Mouse (Mus musculus) R1 (cell line): ENCODE data around the gene Zfp992.
"Not testable (repeated sequence)": the region's sequence is repeated elsewhere in the genome, so short reads cannot be mapped to it uniquely, and the experiment has no call there.

Source experiments
- DNase-seq: peaks from one replicate; pipeline ENCODE4 v3.0.0-alpha.2; 2018; ENCODE audit warnings: low read depth, low spot score

The Zfp992 gene

DNA sequence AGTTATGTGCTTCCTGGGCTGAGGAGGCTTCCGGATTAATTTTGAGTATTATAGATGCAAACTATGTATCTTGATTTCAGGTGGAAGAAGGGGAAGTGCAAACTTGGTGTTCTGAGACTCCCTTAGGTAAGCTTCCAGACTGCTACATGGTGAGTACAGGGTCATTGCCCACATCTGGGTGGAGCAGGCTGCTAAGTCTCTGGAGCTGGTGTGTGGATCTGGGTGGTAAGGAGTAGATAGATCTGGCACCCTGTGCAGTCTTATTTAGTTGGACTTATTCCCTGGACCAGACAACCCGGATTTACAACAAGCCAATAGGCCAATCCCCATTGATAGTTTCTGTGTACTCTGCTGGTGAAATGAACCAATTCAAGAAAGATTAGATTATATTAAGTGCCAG lies at the start of gene Zfp992:
Gene Zfp992 (plus strand): TSS at position 74 of the 400 bp plus-strand sequence.
- DNase-seq = not testable (repeated sequence)

DNA sequence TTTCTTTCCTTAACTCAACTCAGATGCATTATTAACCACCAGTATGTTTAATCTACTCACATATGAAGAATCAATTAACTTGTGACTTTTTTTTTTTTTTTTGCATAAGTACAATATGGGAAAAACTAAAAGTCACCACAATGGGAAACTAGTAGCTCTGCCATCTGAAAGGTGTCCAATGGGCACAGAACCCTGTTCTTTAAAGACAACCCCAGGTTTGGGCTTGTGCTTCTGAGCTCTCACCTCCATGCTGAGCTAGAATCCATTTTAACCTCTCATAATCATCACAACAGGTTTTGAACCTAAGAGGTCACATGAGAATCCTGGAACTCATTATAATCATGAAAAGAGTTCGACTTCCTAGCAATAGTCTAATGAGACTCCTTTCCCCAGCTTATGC lies 19.4 kb upstream of the Zfp992 start:
- DNase-seq = not testable (repeated sequence)

GRCm38 (mm10) chr4:146430876-146431275 lies 17.9 kb upstream of the Zfp992 start:
- DNase-seq = peak; percentile 84

DNA sequence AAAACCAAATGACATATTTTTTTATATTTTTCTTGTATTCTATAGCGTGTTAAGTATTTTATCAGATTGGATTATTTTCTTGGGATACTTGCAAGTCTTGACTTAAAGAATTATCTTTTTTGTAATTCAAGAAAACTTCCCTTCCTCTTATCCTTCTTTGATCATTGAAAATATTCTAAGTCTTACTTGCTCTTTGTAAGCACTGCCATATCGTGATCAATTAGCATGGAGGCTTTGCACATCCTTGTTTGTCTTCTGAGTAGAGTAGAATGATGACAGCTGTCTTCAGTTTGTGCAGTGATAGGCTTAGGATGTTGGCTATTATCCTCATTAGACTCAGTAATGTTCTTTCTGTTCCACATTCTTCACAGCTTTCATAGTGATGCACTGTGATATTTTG lies 13.3 kb upstream of the Zfp992 start:
- not testable (repeated sequence) for DNase-seq

DNA sequence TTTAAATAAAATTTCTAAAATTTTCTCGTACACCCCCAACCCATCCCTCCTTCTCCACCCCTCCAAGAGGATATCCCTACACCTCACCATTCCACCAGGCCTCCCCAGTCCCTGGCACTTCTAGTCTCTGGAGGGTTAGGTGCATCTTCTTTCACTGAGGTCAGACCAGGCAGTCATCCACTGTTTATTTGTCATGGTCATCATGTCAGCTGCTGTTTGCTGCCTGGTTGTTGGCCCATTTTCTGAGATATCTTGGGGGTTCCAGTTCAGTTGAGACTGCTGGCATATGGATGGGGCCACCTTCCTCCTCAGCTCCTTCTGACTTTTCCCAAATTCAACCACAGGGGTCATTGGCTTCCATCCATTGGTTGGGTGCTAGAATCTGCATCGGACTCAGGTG lies 11.6 kb upstream of the Zfp992 start:
- DNase-seq = not testable (repeated sequence)

- DNase-seq = not testable (repeated sequence)
Observed at GRCm38 (mm10) chr4:146444345-146444744, 4.5 kb upstream of the Zfp992 start.

DNA sequence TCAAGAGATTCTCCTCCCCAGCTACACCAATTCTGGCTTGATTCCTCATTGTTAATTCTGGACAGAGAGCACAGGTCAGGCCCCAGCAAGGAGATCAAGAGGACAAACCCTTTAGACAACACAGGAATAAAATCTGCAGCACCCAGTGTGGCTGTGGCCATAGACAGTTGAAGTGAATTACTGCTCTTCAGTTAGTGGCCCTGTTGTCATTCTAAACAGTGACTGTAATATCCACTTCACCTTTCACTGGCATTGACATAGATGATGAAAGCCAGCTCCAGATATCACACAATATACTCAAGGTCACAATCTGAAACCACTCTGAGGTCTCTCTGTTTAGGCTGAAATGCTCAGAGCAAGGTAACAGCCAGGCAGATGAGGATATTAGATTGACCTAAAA lies 3.7 kb upstream of the Zfp992 start:
- not testable (repeated sequence) for DNase-seq

DNA sequence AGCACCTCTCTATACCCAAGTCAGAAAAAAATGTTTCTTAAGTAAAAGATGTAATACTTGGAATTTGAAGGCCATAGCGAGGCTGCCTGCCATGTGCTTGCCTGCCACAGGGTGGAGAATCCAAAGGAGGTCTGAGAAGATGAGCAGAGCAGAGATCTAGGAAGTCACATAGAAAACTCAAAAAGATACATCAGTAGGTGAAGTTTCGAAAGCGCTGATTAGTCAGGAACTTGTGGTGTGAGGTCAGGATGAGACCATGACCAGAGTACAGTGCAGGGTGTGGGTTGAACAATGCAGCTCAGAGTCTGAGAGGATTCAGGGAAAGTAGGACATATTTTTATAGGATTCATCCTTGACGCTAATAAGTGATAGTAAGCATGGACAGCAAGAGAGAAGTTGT lies 2.7 kb upstream of the Zfp992 start:
- not testable (repeated sequence) for DNase-seq

GRCm38 (mm10) chr4:146447016-146447415 lies 1.8 kb upstream of the Zfp992 start:
- DNase-seq = not testable (repeated sequence)

DNA sequence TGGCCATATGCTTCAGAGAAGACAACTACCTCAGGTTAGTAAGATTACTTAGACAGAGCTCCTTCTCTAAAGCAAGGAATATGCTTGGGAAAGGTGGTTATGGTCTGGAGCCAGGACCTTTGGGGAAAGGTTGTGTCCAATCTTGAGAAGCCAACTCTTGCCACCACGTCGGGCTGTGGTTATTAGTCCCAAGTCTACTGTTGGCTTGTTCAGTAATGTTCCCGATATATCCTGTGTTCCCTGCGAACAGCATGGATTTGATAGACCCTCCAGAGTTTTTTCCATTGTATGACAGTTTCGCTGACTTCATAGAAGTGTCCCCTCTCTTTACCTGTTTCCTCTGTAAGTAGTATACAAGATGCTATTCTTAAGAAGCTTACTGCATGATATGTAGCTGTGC lies 888 bp downstream of the Zfp992 start:
- not testable (repeated sequence) for DNase-seq

DNA sequence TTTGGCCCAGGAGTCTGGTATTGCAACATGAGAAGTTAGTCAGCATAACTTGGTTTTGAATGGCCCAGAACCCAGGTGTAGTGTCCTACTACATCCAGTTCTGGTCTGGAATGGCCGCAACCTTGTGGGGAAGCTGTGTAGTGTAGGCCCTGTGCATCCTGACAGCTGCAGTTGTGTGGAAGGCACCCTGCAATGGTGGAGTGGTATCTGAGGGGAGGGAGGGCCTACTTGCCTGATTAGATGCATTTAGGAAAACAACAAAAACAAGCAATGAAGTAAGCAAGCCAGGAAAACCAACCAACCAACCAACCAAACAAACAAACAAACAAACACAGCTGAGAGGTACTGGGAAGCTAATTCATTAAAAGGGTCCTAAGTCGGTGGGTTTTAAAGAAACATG lies 3.8 kb downstream of the Zfp992 start:
- peak; percentile 79 for DNase-seq

- DNase-seq = peak; percentile 42
Observed at GRCm38 (mm10) chr4:146454170-146454569, 5.3 kb downstream of the Zfp992 start.

DNA sequence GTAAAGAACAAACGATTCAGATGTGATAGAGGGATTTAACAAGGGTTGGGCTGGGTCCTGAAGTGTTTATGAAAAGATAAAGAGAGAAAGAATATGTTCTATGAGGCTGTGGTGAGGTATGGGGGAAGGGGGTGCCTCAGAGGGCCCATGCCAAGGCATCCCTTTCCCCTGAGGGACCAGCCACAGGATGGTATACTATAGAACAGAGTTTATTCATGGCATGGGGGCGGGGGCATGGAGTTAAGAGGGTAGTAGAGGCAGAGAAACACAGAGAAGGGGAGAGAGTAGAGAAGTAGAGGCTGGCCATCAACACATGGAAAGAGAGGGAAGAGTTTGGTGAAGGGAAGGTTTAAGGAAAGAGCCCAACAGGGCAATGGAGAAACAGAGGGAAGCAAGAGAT lies 6.1 kb downstream of the Zfp992 start:
- no peak for DNase-seq

- peak; percentile 72 for DNase-seq
Observed at GRCm38 (mm10) chr4:146455321-146455721, 6.5 kb downstream of the Zfp992 start.

DNA sequence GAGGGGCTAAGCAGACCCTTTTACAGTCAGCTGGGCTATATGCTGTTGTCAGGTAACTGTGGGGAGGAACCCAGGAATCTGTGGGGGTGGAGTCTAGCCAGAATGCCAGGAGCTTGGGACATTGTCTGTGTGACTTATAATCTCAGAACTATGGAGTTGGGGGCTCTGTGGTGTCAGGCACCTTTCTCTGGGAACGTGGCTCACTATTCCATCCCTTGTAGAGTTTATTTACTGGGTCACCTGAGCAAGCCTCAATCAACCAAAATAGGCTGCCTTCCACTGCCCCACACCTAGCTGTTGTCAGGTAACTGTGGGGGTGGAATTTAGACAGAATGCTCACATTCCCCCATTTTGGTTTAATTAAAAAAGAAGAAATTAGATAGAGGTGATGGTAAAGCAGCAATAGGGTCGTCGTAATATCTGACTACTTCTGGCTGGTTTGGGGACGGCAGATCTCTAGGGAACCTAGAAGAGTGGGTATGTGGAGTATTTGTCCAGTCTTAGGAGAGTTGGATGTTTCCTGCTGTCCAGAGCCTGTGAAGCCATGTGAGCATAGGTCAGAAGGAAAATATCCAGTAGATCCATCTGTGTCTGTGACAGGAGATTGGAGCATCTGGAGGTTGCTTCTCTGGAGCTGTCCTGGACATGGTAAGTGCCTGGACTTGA lies 7.4 kb downstream of the Zfp992 start:
- peak; percentile 47 for DNase-seq

DNA sequence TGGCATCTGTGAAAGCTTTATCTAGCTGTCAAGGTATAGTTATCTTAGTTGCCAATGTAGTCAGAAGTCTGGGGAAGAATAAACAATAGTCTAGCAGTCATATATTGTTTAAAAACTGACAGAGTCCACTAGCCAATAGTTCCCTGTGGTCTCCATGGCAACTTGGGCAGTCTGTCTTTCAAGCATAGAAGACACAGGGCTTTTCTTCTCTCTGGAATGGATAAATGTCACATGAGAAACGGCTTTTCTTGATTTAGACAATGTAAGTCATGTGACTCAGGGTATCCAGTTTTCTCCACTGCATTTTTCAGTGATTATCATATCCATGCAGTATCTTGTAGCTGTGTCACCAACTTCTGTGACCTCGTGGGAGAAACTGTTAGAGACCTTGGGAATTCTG lies 8.3 kb downstream of the Zfp992 start:
- peak; percentile 65 for DNase-seq

- DNase-seq = peak; percentile 54
Observed at GRCm38 (mm10) chr4:146457720-146458119, 8.9 kb downstream of the Zfp992 start.

DNA sequence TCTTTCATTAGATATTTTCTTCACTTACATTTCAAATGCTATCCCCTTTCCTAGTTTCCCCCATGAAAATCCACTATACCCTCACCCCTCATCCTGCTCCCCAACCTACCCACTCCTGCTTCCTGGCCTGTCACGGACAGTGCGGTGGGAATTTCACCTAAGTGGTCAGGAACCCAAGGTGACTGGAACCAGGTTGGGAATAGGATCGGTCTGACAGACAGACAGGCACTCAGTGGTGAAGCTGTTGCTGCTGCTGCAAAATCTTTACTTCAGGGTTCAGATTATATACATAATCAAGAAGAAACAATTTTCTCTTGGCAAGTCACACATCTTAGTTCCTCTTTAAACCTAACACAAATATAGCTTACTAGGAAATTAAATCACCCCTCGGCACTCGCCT lies 11.0 kb downstream of the Zfp992 start:
- DNase-seq = not testable (repeated sequence)

DNA sequence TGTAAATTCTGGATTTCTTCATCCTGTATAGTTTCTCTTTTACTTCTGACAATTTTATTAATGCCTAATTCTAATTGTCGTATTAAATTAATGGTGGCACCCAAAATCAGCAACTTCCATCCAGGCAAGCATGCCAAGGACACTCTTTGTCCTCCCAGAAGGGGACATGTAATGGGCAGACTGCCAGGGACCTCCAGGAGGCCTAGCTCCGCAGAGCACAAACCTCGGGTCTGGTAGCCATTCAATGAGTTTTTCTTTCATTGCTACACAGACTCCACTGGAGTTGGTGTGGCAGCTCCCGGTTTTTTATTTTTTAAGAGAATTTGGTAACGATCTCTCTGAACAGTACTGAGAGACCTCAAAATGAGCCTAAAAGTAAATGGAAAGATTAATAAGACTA lies 11.9 kb downstream of the Zfp992 start:
- not testable (repeated sequence) for DNase-seq

DNA sequence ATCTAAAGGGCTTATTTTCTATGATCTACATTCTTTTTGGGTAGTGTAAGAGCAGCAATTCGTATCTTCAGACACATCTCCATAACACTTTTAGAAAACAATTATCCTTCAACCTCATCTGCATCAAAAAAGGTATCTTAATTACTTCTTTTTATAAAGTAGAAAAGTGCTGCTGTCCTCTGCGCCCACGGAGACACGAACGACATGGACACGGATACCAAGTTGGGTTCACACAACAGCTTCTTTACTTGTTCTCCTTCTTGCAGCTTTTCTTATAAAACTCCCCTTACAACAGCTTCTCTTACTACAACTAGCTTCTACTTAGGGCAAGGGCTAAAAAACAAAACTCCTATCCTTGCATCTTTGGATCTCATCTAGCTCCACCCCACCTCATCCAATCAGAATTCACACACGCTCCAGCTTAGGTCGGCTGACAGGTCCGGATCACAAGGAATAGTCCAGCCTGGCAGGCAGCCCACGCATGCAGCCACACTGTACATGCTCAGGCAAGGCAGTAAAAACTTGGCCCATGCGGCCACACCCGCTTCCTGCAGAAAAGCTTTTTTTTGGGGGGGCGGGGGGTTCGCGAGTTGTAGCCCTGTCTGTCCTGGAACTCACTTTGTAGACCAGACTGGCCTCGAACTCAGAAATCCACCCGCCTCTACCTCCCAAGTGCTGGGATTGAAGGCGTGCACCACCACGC lies 15.0 kb downstream of the Zfp992 start:
- DNase-seq = not testable (repeated sequence)

DNA sequence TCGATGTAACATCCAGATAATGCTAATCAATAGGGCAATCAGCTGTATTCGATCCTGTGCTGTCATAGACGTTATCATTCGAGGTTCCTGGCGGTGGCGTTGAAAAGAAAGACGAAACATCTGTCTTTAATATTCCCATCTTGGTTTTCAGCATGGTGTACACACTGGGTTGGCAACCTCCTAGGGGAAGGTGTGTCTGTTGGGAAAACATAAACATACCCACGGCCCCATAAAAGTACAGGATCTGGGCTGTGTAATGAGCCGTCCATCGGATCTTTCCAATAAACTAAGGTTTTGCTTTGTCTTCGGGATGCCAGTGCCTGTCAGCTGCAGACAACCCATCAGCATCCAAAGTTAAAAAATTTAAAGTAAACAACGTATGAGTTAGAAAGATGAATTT lies 21.2 kb downstream of the Zfp992 start:
- not testable (repeated sequence) for DNase-seq

DNA sequence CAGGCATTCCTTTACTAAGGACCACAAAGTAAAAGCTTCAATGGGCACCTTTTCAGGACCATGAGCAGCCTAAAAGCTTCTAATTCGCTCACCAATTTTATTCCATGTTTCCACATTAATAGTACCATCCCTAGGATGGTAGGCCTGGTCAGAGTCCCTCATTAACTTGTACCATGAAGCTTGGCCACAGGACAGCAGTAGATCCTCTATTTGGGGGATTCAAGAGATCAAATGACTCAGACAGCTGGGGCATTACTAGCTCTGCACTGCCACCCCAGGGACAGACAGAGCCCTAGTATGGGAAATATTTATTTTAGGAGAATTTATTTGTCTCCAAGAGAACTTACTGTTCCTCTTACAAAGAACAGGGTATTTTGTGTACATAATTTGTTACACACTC lies 25.4 kb downstream of the Zfp992 start:
- DNase-seq = not testable (repeated sequence)
